Mouse (Mus musculus): ENCODE measurements around the gene Baiap2.

Baiap2 gene

DNA sequence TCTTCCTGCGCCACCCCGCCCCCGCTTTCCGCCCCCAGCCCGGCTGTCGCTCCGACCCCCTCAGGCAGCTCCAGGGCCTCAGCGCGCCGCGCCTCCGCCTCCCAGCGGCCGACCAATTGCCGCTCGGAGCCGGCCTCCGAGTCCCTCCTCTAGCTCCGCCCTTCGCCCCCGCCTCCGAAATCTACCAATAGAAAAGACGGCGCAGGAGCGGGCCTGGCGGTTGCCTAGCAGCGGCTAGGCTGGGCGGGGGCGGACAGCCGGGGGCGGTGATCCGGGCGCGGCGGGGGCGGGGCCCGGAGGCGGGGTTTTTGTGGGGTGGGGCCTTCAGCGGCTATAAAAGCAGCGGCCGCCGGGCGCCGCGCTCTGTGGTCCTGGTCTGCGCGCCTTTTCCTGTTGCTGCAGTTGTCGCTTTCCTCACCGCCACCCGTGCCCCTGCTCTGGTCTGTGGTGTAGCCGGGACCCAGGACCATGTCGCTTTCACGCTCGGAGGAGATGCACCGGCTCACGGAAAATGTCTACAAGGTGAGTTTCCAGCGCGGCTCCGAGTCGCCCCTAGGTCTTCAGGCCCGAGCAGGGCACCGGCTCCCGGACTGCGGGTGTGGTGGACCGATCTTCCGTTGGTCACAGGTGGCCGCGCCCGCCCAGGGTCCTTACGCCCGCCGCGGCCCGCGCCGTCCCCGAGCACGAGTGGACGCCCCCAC is at the start of gene Baiap2:
Gene Baiap2 (plus strand): TSS at position 37 of the 701 bp plus-strand sequence.
- peak; percentile 97 for DNase-seq (ENCODE audit: low read depth, low spot score)

DNA sequence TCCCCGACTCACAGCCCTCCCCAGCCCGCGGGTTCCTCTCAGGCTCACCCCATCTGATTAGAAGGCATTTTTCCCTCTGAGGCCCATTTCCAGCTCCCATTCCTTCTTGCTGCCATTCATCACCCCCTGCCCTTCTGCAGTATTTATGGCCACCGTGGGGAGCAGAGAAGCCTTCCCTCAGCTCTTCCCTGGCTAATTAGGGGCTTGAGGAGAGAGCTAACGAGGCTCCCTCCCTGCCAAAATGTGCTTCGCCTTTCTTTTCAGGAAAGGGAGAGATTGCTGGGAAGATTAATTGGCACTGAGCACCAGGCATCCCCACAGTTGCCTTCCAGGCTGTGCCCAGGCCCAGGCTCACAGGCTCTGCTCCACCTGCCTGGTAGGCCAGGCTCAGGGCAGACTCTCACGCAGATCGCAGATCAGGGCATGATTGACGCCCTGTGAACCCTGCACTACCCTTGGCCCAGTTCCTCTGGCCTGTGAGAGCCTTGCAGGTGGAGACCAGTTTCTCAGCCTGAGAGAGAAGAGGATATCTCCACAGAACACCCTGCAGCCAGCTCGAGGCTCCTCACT is 48.8 kb upstream of the Baiap2 start:
- DNase-seq (ENCODE audit: low read depth, low spot score): no peak

DNA sequence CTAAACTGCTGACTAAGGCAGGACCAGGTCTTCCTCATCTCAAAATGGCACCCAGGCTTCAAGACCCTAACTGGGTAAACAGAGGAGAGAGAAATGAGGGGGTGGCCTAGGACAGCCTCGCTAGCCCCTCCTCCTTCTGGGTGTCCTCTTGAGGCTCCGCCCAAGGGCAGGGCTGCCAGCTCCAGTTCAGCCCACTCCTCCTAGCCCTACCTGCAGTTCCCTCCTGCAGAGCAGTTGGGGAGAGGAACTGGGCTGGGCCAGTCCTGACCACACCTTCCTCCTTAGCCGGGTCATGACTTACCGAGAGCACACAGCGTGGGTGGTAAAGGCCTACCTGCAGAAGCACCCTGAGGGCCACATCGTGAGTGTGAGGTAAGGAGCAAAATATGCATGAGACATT is 47.9 kb upstream of the Baiap2 start:
- no peak for DNase-seq (ENCODE audit: low read depth, low spot score)

DNA sequence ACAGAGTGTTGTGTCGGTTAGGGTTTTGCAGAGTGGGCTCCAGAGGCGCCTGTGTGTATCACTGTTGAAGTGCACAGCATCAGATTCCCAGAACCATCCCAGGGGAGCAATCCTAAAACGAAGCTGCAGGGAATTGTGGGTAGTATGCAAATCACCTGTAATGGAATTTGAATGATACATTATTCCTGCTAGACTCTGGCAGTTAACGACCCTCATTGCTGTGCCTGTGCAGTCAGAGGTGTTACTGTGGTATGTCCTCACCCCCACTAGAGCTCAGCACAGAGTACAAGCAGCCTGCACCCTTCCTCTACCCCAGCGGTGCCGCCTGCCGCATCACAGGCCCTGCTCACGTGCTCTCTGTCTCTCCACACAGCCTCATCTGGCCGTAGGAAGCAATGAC is 45.5 kb upstream of the Baiap2 start:
- DNase-seq (ENCODE audit: low read depth, low spot score): no peak

DNA sequence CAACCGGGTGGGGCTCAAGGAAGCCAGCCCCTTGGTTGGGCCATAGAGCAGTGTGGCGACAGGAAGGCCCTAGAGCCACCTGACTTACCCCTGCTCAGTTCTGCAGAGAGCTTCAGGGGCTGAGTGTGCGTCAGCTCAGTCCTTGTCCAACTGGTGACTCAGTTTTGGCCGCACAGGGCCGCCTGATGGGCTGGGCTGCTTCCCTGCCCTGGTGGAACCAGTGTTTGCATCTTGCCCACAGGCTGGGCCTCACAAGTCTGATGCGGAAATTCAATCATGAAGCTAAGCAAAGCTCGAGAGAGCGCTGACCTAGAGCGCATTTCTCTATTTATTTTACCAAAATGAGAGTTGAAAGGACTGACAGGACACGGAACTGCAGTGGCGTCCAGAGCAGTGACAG is 43.6 kb upstream of the Baiap2 start:
- DNase-seq (ENCODE audit: low read depth, low spot score): no peak

DNA sequence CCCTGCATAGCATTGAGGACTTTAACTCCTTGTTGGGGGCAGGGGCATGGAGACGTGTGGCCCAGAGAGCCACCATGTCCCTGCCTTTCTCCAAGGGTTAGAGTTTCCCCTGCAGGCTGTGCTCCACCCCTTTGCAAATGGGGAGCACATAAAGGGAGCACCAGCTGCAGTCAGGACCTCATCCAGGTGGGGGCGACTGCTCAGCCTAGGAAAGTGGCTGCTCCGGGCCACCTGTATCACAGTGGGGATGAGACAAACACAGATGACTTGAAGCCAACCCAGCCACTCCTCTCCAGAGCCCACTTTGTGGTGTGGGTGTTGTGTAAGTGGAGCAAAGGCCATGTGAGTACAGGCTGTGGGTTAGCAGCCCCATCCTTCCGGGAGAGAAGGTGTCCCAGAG is 41.4 kb upstream of the Baiap2 start:
- DNase-seq (ENCODE audit: low read depth, low spot score): no peak

DNA sequence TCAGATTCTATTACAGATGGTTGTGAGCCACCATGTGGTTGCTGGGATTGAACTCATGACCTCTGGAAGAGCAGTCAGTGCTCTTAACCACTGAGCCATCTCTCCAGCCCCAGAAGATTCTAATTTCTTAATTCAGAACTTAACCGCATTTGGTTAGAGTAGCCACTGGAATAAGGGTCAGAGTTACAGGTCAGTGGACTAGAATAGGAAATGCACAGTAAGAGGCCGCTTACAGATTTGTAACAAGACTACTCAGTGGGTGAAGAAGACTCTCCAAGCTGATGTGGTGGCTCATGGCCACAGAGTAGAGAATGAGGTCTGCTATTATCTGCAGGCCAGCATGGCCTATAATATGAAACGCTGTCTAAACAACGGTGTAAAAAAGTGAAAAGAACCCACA is 39.7 kb upstream of the Baiap2 start:
- no peak for DNase-seq (ENCODE audit: low read depth, low spot score)

DNA sequence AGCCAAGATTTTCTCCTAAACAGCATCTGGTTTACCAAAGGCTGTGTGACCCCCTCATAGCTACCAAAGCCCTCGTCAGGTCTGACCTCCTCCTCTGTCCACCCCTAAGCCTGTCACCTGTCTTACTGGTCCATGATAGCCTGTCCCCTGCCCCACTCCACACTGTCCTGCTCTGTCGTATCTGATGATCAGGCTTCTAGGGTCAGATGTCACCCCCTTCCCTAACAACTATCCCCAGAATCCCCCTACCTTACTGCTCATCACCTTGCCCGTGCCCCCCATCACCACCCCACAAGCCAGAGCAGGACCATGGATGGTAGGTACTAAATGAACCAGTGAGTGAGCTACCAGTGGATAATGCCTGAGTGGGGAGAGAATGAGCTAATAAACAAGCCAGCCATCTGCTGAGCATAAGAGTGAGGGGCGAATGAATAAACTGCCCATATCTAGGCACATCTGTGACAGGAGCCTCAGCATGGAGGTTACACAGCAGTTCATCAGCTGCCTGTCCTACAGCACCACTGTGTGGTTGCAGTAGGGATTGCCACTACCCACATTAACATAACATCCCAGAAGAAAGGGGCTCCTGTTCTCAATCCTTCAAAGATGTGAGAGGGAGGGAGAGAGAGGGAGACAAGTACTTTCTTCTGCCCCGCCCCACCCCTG is 37.8 kb upstream of the Baiap2 start:
- DNase-seq (ENCODE audit: low read depth, low spot score): peak; percentile 85

DNA sequence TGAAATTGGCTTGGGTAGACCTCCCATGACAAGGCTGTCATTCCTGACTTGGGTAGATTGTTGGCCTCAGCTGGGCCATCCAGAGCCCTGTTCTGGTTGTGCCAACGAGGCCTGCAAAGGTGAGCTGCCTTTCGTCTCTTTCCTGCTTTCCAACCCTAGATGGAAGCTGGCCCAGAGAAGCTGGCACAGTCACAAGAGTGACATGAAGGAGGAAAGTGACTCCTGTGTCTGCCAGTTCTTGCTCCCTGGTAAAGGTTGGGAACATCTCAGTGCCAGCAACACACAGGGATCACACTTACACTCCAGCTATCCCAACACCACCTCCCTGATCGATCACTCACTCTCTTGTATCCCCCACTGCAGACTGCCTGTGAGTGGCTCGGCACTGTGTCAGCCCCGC is 36.8 kb upstream of the Baiap2 start:
- DNase-seq (ENCODE audit: low read depth, low spot score): no peak

DNA sequence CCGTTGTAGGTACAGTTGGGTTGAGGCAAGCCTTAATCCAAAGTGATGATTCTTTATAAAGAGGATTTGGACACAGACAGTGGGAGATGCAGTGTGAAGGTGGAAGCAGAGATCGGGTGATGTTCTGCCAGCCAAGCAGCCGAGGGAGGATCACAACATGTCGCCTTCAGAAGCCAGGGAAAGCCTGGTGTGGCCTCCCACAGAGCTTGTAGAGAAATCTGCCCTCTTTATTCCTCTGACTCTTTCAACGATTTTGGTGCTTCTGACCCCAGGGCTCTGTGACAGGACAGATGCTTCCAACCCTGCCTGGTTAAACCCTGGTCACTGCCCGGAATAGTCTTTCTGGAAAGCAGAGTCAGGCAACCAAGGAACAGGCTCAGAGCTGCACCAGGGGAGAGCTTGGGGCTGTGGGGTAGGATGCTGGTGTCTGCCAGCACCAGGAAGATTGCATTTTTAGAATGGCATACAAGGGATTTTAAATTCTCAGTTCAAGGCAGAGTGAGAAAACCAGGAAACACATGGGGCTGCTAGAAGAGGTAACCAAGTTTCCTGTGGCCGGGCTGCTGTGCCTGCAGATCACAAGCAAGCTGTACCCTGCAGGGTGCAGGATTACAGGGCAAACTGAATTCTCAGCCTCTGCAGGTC is 35.4 kb upstream of the Baiap2 start:
- no peak for DNase-seq (ENCODE audit: low read depth, low spot score)

DNA sequence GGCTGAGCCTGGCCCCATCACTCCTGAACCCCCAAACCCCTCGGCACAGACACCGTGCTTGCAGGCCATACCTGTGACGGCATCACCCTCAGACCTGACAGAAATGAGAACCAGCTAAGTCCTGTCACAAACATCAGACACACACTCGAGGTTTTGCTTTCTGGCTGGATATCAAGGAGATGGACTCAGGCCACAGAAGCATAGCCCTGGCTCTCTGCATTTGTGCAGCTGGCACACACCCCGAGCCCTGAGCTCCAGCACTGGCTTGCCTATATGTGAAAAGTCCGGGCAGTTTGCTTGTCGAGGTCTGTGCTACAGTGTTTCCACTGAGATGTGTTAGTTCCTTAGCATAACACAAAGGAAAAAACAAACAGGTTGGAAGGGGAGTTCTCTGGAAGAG is 34.9 kb upstream of the Baiap2 start:
- no peak for DNase-seq (ENCODE audit: low read depth, low spot score)

DNA sequence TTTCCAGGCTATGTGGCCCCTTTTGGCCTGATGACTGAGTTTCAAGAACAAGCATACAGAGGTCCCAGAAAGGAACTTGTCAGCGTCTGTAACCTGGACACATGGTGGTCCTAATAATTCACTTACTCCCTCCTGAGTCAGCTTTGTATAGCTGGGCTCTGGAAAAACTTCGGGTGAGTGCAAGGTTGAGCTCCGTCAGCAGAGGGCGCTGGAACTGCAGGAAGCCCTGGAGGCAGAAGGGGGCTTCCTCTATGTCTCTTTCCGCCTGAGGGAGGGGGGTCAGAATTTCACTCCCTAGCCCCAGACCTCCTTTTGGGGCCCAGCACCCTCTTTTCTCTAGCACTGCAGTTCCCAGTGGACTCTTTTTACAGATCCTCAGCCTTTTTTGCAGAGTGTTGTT is 33.1 kb upstream of the Baiap2 start:
- peak; percentile 73 for DNase-seq (ENCODE audit: low read depth, low spot score)

DNA sequence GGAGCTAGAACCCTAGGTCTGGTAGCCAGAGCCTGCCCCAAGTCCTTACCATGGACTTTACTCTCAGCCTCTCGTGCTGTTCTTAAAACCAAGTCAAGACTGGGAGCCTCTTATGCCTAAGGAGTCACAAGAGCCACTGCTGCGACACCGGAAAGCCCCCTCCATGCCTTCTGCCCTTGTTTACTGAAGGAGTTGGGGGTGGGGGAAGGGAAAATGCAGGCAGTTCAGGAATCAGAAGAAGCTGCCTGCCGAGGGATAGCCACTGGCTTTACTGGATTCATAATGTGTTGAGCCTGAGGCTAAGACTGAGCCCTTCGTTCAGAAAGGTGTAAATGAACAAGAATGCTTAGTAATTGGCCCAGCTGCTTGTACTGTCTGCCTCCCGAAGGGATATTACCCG is 29.7 kb upstream of the Baiap2 start:
- DNase-seq (ENCODE audit: low read depth, low spot score): no peak

DNA sequence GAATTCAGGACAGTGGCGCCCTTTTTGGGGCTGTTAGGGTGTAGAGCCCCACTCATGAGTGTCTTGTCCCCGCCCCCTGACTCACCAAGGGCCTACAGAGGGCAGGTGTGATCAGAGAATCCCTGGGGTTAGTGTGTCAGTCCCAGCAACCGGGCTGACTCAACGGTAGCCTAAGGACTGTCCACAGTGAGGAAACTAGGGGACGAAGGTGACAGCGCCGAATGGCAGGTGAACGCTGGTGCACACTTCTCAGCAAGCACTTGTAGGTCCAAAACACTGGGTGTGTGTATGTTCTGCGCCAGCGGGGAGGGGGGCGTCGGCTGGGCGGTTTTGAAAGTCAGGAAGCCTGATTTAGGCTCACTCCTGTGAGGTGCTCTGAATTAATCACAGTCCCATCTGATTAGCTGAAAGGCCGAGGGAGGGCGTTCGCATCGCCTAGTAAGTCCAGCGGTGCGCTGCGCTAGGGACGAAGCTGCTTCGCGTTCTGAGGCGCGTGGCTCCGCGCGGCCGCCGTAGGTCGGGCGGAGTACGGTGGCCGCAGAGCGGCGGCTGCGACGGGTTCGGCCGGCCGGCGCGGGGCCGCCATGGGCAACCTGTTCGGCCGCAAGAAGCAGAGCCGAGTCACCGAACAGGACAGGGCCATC is 29.1 kb upstream of the Baiap2 start, which contains the start of gene Chmp6:
Gene Chmp6 (plus strand): TSS at position 151 of the 644 bp plus-strand sequence.
- peak; percentile 86 for DNase-seq (ENCODE audit: low read depth, low spot score)

DNA sequence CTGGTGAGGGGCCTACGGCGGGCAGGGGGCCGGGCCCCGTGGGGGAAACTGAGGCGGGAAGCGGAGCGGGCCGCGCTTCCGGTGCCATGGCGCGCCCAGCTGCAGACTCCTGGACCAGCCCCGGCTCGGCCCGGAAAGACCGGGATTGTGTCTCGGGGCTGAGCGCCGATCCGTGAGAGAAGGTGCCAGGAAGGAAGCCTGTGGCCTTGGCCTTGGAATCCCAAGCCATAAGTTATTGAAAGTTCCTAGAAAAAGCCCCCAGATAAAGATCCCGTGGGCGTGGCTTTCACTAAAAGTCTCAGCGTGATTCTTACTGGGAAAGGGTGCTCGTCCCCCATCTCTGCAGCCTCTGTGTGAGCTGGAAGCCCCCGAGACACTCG is 28.6 kb upstream of the Baiap2 start:
- no peak for DNase-seq (ENCODE audit: low read depth, low spot score)

DNA sequence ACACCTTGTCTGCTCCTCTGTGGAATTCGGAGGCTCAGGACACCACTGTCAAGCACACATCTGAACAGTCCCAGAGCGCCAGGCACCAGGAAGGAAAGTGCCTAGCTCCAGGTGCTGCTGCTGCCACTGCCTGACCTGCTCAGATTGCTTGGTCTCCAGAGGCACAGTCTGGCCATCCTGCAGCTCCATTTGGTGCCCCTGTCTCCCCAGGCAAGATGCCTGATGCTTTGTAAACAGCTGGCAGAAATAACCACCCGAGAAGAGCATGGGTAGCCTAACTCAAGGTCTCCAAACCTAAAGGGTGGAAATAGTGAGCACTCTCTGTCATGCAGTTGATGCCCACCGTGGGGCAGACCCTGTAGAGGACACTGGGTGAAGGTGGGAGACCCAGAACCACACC is 28.2 kb upstream of the Baiap2 start:
- DNase-seq (ENCODE audit: low read depth, low spot score): no peak

DNA sequence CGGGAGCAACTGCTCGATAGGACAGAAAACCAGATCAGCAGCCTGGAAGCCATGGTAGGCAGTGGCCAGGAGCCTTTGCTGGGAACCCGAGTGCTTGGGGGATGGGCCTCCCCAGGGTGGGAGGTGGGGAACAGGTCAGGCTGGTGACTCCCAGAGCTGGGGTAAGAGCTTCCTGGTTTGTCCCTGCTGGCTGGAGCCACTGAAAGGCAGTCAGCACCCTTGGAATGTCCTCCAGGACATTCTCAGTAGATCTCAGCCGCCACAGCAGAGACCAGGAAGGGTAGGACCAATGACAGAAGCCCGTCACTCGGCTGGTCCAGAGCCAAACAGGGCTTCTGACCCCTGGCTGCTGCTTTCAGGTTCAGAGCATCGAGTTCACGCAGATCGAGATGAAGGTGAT is 26.9 kb upstream of the Baiap2 start:
- DNase-seq (ENCODE audit: low read depth, low spot score): no peak

DNA sequence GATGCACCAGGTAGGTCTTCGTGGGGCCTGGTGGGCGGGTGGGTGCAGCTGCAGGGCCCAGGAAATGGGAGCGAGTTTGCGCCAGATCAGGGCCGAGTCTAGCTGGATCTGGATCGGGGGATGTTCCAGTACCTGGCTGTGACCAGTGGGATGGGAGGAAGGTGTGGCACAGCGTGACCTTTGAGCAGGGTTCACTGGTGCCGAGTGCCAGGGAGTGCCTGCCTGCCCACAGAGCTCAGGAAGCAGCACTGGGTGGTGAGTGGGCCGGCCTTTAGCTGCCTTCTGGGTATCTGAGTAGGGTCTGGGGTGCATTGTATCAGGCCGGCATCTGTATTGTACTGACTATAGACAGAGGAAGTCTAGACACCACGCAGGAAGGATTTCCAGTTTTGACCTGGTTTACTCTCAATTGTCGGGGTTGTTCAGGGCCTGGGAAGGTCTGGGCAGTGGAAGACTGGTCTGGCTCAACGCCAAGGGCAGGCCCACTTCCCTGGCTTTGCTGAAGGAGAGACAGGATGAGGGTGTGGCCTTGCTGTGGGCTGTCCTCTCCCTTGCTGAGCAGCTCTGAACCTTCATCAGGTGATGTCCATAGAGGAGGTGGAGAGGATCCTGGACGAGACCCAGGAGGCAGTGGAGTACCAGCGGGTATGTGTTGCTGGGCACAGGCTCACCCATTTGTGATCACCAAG is 26.3 kb upstream of the Baiap2 start:
- no peak for DNase-seq (ENCODE audit: low read depth, low spot score)

DNA sequence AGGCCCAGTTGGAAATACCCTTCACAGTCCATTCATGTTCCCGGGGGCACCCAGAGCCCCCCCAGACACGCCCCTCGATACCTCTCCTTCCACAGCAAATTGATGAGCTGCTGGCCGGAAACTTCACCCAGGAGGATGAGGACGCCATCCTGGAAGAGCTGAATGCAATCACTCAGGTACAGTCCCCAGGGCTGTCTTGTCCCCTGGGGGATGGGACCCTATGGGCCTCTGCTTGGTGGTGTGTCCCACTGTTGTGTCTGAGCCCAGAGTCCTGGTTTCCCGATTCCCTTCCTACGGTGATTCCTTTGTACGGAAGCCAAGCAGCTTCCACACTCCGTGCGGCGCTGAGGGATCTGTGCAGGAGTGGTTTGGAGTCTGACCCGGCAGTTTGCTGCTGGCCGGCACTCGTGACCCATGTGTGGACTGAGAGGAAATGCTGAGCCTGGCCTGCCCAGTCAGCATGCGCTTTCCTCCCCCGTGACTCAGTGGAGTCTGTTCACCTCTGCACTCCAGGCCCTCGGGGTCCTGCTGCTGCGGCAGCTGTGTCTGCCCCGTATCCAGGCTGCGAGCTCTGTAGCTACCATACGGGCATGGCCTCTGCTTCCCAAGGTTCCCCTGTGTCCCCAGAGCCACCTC is 25.6 kb upstream of the Baiap2 start:
- DNase-seq (ENCODE audit: low read depth, low spot score): no peak

DNA sequence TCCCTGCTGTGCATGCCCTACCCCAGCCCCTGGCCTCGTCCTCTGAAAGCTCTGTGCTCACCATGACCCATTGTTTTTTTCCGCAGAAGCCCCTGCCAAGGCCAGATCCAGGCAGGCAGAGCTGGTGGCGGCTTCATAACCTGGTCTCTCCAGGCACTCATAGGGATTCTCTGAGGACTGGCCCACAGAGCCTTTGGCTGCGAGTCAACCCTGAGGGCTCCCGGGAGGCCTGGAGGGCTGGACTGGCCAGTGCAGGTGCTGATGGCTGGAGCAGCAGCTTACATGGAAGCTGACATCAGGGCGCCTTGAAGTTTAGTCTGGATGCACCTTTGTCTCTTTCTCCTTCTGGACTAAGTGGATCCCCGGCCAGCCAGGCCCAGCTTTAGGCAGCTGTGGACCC is 24.0 kb upstream of the Baiap2 start:
- DNase-seq (ENCODE audit: low read depth, low spot score): no peak

DNA sequence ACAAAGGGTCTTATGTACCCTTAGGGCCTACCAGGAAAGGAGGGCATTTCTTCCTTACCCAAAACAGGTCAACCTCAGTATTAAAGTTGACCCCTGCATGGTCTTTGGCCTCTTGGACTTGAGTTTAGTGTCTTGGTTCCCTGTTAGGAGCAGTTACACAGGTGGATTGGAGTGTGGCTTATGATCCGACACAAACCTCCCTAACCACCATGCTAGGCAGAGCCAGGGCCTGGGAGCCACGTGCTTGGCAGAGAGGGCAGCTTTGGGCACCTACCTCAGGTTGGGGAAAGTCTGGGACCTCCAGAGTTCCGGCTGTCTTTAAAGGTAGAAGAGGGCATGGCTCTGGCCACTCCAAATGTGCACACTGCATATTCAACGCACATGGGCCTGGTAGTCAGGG is 23.1 kb upstream of the Baiap2 start:
- DNase-seq (ENCODE audit: low read depth, low spot score): no peak
